Mouse (Mus musculus) right cerebral cortex, postnatal 4 days (tissue): Measurements from ENCODE around the gene Txn2.

ENCODE experiments used
- DNase-seq: peaks from one replicate; pipeline ENCODE4 v3.0.0-alpha.2; 2022

The Txn2 gene

GRCm38 (mm10) chr15:77933770-77934169 is 5.0 kb upstream of the Txn2 start:
- peak; percentile 99 for DNase-seq

- no peak for DNase-seq
Measured at GRCm38 (mm10) chr15:77933222-77933621, 4.4 kb upstream of the Txn2 start.

- DNase-seq, result no peak
Measured at GRCm38 (mm10) chr15:77931689-77932016, 2.8 kb upstream of the Txn2 start.

GRCm38 (mm10) chr15:77930986-77931688 is 2.3 kb upstream of the Txn2 start:
- no peak for DNase-seq

GRCm38 (mm10) chr15:77929804-77930203 is 998 bp upstream of the Txn2 start:
- DNase-seq, result no peak

- DNase-seq, result no peak
Measured at GRCm38 (mm10) chr15:77928091-77928490, 715 bp downstream of the Txn2 start.

- DNase-seq, result no peak
Measured at GRCm38 (mm10) chr15:77926921-77927320, 1.9 kb downstream of the Txn2 start.

- DNase-seq, result no peak
Measured at GRCm38 (mm10) chr15:77925195-77925594, 3.6 kb downstream of the Txn2 start.

GRCm38 (mm10) chr15:77923267-77924035 is 5.4 kb downstream of the Txn2 start:
- no peak for DNase-seq

GRCm38 (mm10) chr15:77922710-77923109 is 6.1 kb downstream of the Txn2 start:
- no peak for DNase-seq

GRCm38 (mm10) chr15:77921636-77922035 is 7.2 kb downstream of the Txn2 start:
- no peak for DNase-seq

- peak; percentile 49 for DNase-seq
Measured at GRCm38 (mm10) chr15:77920511-77921462, 8.0 kb downstream of the Txn2 start.

GRCm38 (mm10) chr15:77919441-77919840 is 9.4 kb downstream of the Txn2 start:
- no peak for DNase-seq

- peak; percentile 92 for DNase-seq
Measured at GRCm38 (mm10) chr15:77916851-77917544, 11.8 kb downstream of the Txn2 start.

- no peak for DNase-seq
Measured at GRCm38 (mm10) chr15:77915287-77915686, 13.5 kb downstream of the Txn2 start.

GRCm38 (mm10) chr15:77914507-77914906 is 14.3 kb downstream of the Txn2 start:
- no peak for DNase-seq

- DNase-seq, result no peak
Measured at GRCm38 (mm10) chr15:77913054-77913453, 15.8 kb downstream of the Txn2 start.

GRCm38 (mm10) chr15:77912585-77912984 is 16.2 kb downstream of the Txn2 start:
- no peak for DNase-seq

- no peak for DNase-seq
Measured at GRCm38 (mm10) chr15:77912048-77912447, 16.8 kb downstream of the Txn2 start.

- DNase-seq, result no peak
Measured at GRCm38 (mm10) chr15:77911065-77911464, 17.7 kb downstream of the Txn2 start.

- DNase-seq, result no peak
Measured at GRCm38 (mm10) chr15:77907646-77908518, 20.9 kb downstream of the Txn2 start.

GRCm38 (mm10) chr15:77906545-77906944 is 22.3 kb downstream of the Txn2 start:
- DNase-seq, result no peak
